Mouse (Mus musculus) monocyte, adult 5-6 weeks (primary cell): Measurements from ENCODE around the gene Rasa2. TPM values are rescaled to one million over a fixed set of nuclear protein-coding genes. Genes with fewer than 3 reads are reported as not detected.

Source experiments
- ATAC-seq: fragments of 153-309, 156-312 bp; replicated peaks from 2 replicates; pipeline ENCODE4 v1.8.0; 2017; ENCODE audit warnings: mild to moderate bottlenecking; ENCODE audit not compliant: low TSS enrichment, insufficient number of reproducible peaks, severe bottlenecking, poor library complexity, low FRiP score
- total RNA-seq: library from RNA; stranded (forward); fragments of 200-1000, 200-491, 200-594 nt; gene quantifications from 3 replicates; pipeline ENCODE4 v1.2.3, GENCODE M21; 2017

The Rasa2 gene
- total RNA-seq, 1 experiment from 2014 or later: 38.8 TPM

- ATAC-seq: no peak; the same call in 1 of the 2 replicates
Measured at GRCm38 (mm10) chr9:96611693-96612293, 19.6 kb downstream of the Rasa2 start.

DNA sequence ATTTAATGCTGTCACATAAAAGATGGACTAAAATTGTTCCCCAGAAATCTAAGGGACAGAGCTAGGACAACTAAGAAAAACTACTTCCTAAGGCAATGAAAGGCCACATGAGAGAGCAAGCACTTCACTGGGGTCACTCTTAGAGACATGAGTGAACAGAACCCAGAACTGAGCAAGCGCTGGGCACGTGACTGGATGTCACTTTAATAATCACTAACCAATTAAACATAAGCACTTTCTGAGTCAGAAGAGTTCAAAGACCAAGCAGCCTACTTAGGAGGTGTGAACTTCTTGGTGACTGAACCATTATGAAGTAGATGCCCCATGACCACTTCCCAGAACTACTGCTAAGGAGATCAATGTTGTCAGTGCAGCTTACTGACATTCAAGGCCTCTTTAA is 20.6 kb downstream of the Rasa2 start:
- ATAC-seq: no peak

GRCm38 (mm10) chr9:96603416-96603815 is 28.0 kb downstream of the Rasa2 start:
- no peak for ATAC-seq

DNA sequence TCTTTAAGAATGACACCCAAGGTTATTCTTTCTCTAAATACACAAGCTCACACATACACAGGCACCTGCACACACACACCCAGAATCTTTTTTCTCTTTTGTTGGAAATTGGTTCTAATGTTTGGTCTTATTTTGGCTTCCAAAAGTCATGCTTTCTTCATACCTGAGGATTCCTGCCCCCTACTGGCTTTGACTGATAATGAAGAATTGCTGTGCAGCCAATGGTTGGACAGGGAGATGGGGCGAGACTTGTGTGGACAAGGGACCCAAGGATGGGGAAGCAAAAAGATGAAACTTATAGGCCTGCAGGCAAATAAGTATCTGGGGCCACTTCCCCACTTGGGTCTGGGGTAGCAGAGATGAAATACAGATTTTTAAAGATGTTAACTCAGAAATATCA is 33.5 kb downstream of the Rasa2 start:
- ATAC-seq: no peak

DNA sequence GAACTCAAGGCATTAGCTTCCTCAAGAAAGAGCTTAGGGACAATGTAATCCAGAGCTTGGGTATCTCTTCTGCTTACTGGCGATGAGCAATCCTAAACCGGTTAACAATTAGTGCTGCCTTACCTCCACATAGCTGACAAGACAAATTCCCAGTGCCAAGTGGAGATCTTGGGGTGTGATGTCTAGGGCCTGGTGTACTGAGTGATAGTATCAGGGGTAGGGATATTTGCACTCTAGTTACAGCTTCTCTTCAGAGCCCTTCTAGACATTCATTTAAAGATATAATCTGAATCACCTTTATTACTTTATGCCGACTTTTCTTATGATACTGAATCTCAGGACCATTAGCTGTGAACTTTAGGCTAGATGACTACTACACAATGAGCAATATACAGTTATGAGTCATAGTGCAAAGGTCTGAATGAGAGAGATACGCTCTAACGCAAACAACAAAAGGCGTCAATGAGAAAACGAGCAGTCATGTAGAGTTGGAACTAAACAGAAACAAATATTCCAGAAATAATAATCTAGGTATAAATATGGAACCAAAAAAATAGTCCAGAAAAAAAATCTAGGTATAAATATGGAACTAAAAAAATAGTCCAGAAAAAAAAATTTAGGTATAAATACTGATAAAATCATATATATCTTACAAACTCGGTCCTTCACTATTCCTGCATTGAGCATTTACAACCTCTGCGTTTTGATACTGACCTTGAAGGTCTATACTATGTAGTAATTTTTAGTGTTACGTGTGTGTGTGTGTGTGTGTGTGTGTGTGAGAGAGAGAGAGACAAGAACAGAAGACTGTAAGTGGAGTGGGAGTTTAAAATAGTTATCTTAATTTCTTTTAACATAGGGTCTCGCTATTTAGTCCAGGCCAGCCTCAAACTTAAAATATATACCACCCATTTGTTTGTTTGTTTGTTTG is 38.5 kb downstream of the Rasa2 start:
- no peak for ATAC-seq

GRCm38 (mm10) chr9:96589346-96589745 is 42.1 kb downstream of the Rasa2 start:
- ATAC-seq: no peak

- no peak for ATAC-seq
Measured at GRCm38 (mm10) chr9:96583496-96583895, 47.9 kb downstream of the Rasa2 start.

DNA sequence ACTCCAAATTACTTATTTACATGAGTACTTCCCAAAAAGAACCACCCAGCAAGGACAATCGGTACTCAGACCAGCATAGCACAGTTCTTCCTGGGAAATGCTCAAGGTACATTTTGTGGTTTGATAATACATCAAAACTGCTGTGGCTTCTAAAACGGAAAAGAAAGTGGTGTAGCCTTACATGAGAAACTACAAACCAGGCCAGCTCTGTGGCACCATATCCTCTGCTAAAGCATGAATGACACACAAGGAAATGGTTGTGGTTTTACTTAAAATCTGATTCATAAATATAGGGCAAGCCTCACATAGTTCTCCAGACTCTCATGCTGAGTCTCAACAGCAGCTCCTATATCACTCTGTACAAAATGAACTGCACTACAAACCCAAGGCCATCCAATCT is 48.3 kb downstream of the Rasa2 start:
- ATAC-seq: 0 out of 2 replicates have a peak, but pooled peaks have one; percentile 22

DNA sequence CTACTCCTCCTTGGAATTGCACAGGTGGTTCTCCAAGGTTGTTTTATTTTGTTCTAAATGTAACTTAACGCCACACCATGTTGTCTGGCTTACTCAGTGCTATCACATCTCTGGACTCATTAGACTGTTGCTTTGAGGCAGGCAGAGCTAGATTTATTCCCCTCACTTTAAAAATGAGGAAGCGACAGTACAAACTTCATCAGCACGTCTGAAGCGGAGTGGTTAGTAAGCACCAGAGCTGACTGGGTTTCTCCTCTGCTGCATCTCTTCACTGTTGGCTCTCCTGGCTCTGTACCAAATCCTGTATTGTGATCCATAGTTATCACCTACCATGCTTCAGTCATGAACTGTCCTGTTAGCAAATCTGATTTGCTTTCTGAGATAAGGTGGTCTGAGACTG is 53.2 kb downstream of the Rasa2 start:
- ATAC-seq: no peak

DNA sequence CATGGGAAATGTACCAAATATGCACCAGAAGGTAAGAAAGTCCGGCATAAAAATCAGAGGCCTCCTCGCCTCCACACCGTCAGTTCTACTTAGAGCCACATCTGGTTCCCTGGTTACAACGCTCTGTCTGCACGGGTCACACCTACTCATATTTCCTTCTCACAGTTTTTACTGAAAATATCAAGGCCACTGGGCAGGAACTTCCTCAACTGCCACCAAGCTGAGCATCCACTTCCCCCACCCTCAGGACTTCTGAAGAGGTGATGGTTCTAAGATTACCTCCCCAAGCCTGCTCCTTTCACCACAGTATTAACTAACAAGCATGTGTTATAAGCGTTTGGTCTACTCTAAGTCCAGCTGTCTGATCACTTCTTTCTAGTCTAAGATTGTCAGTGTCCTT is 53.7 kb downstream of the Rasa2 start:
- ATAC-seq: 0 out of 2 replicates have a peak, but pooled peaks have one; percentile 35

GRCm38 (mm10) chr9:96573252-96573651 is 58.2 kb downstream of the Rasa2 start:
- no peak for ATAC-seq

DNA sequence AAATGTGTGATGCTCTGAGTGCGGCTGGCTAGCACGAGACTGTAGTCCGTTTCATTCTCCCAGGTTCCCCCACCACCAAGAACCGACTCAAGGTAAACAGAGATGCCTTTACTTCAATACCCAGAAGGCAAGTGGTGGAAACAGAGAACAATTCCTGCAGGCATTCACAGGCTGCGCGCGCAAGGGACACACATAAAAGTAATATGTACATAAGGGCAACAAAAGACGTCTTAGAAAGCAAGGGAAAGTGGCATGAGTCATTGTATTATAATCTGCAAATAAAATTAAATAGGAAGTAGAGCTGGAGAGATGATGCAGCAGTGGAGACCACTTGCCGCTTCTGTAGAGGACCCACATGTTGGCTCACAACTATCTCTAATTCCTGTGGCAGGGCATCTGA is 58.7 kb downstream of the Rasa2 start:
- no peak for ATAC-seq

DNA sequence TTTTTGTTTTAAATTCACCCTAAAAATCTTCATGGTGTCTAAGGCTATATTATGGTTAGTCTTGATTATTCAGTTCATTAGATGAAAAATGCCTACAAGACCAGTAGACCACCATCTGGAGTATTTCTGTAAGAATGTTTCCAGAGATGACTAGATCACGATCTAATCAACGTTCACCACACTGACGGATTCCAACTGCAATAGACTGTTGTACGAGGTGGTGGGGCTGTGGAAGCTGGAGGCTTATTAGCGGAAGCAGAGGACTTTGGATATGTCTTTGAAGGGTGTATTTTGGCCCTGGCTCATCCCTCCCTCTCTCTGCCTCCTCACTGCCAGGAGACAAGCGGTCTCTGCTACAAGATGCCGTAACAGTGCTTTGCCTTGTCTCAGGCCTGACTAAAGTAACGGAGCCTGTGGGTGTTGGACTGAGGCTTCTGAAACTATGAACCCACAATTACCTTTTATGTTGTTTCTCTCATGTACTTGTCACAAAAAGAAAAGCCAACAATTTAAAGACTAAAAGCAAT is 64.9 kb downstream of the Rasa2 start:
- no peak for ATAC-seq

DNA sequence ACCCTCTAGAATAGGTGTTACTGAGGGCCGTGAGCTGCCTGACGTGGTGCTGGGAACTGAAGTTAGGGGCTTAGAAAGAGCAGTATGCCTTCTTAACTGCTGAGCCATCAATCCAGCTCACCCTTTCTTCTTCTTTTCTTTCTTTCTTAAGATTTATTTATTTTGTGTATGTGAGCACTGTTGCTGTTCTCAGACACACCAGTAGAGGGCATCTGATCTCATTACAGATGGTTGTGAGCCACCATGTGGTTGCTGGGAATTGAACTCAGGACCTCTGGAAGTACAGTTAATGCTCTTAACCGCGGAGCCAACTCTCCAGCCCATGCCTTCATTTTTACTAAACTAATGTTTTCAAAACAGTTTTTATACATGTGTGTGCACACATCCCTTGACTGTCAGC is 67.9 kb downstream of the Rasa2 start:
- ATAC-seq: no peak

DNA sequence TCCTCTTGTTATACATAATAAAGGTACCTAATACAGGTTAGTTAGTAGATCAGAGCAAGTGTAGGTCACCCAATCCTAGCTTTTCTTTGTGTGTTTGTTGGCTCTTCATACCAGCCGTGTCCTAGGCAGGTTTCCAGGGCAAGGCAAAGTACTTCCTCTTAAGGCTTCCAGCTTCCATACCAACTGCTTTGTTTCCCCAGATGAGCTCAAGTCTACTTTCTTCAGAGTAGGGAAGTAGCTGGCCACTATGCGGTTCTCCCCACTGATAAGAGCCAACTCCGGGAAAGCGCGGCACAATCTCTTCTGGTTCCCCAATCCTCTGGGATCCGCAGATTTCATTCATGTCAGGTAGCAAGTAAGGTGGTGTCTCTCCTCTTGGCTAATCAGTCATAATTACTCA is 72.3 kb downstream of the Rasa2 start:
- no peak for ATAC-seq

DNA sequence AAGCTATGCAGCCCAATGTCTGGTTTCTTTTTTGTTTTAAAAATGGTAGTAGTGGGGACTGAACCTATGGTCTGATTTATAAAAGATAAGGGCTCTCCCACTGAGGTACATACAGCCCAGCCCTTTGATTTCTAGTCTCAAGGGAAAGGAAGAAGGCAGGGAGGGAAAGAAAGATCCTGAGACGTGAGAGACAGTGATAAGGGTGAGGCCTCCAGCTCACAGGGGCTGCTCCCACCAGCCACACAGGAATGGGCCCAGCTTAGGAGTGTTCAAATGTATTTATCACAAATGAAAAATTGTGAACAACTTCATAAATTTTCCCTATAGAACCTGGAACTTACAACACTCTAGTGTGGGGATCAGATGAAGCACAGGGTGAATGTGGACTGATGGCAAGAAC is 72.8 kb downstream of the Rasa2 start:
- ATAC-seq: no peak

- ATAC-seq: no peak
Measured at GRCm38 (mm10) chr9:96554095-96554494, 77.3 kb downstream of the Rasa2 start.

DNA sequence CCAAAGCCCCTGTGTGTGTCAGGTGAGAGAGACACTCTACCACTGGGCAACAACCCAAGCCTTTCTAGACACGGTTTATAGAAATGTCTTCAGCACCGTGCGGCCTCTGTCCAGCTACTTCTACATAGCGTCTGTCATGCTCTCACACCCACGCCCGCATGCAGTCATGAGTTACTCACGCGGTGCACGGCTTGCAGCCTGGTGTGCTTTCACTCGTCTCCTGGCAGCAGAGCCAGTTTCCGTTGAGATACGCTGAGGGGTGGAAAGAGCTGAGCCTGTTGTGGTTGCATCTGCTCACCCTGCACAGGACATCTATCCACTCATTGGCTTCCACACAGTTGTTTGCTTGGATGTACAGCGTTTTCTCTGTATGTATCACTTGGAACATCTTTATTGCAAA is 86.0 kb downstream of the Rasa2 start:
- no peak for ATAC-seq

- ATAC-seq: peak; percentile 74; the same call in 1 of the 2 replicates
Measured at GRCm38 (mm10) chr9:96543643-96544640, 87.5 kb downstream of the Rasa2 start.
